Mouse (Mus musculus) small intestine, adult 2 months (tissue): ENCODE results near the gene Klf1.

ENCODE experiments used
- CTCF ChIP-seq: fragments of 200-500 bp; IDR thresholded peaks from 2 replicates; pipeline ENCODE4 v1.5.1; 2012; ENCODE audit warnings: low read depth, mild to moderate bottlenecking, control low read depth, inconsistent platforms, low read length, moderate library complexity, mixed read lengths; ENCODE audit not compliant: insufficient replicate concordance, insufficient read length; ENCODE audit errors: extremely low read depth
- POLR2A ChIP-seq: fragments of 200-500 bp; IDR thresholded peaks from 2 replicates; pipeline ENCODE4 v1.6.1; 2012; ENCODE audit warnings: low read depth, mild to moderate bottlenecking, control low read depth, inconsistent platforms, low read length, moderate library complexity

DNA sequence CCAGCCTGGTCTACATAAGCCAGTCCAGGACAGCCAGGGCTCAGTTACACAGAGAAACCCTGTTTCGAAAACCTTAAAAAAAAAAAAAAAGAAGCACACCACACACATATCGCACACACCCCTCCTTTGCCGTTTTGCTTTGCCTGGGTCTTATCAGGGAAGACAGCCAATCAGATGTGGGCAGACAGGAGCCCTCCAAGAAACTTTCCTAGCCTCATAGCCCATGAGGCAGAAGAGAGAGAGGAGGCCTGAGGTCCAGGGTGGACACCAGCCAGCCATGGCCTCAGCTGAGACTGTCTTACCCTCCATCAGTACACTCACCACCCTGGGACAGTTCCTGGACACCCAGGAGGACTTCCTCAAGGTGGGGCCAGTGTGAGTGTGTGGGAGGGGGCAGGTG, at the start of gene Klf1:
- TF ChIP-seq CTCF, result no peak
- TF ChIP-seq POLR2A, result no peak
